Mouse (Mus musculus) neutrophil, adult 5-6 weeks (primary cell): ENCODE measurements around the gene Olfr1286. TPM values are rescaled to one million over a fixed set of nuclear protein-coding genes. Genes with fewer than 3 reads are reported as not detected.

Experiments
- ATAC-seq: fragments of 151-379, 151-347 bp; 2 replicates; pipeline ENCODE4 v1.8.0; 2017; ENCODE audit warnings: mild to moderate bottlenecking, moderate TSS enrichment; ENCODE audit not compliant: insufficient number of reproducible peaks, poor library complexity, low FRiP score, severe bottlenecking; ENCODE audit errors: extremely low read depth
- total RNA-seq: library from RNA; stranded (forward); fragments of 200-1000 nt; gene quantifications from 2 replicates; pipeline ENCODE4 v1.2.3, GENCODE M21; 2017

The Olfr1286 gene
- not detected in 2 replicates for total RNA-seq

DNA sequence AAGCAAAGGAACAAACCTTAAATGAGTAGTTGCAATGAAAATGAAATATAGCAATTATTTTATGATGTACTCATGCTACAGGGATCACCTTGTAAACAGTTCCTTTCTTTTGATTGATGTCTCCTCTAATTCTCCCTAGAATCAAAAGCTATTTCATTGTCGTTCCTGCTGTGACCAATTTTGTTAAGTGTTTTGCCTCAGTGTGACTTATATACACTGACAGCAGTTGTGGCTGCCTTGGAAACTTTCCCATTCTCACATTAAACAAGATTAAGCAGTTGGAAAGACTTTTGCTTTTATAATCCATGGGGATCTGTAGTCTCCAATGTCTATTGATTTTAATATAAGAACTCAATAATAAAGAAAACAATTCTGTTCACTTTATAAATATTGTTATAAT, at the start of gene Olfr1286:
Gene Olfr1286, minus strand, starts transcription at position 185 of the 400 bp plus-strand sequence.
- no peak for ATAC-seq

DNA sequence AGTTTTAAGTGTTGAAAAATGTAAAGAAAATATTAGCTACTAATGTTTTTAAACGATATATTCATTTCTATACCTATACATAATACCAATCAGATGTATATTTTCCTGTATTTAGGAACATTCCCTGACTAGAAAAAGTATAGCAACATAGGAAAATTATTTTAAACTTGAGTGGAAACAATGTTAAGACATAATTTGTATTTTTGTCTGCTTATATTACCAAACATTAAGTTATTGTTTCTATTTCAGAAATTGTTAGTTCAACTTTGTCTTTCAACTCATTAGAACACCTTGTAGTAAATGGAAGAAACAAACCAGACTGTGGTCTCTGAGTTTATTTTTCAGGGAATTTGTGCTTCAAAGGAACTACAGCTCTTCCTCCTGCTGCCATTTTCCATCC, 25.9 kb upstream of the Olfr1286 start, which contains the start of gene Olfr1287:
Gene Olfr1287, plus strand, starts transcription at position 301 of the 400 bp plus-strand sequence.
- ATAC-seq = no peak

DNA sequence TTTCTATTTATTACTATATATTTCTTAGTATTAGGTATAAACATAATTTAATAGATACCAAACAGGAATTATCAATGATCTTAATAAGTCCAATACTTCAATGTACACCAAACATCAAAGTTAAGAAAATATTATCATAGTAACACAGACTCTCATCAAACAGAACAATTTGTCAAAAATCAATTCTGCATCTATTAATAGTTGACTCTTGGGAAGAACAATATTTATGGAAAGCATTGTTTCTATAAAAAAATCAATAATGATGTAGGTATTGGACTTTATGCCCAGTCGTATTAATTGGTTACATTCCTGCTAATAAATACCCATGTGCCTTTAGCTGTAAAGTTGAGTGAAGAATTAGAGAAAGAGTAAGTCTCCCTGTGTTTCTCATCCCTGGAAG, 47.7 kb downstream of the Olfr1286 start, which contains the start of gene Olfr1284:
Gene Olfr1284, plus strand, starts transcription at position 301 of the 400 bp plus-strand sequence.
- ATAC-seq = no peak

Other genes starting within 250 kb of the Olfr1286 start
- gene 4930430A15Rik, start 193.5 kb downstream of the Olfr1286 start, total RNA-seq = not detected in 2 replicates
- gene Olfr1275, start 187.8 kb downstream of the Olfr1286 start, total RNA-seq = not detected in 2 replicates
- gene Olfr1276, start 168.6 kb downstream of the Olfr1286 start, total RNA-seq = not detected in 2 replicates
- 0.12 TPM in 1 of 2 replicates, not detected in the other for gene Olfr1277, start 149.0 kb downstream of the Olfr1286 start, total RNA-seq
- gene Olfr1278, start 133.0 kb downstream of the Olfr1286 start, total RNA-seq = 0.58 TPM in 1 of 2 replicates, not detected in the other
- not detected in 2 replicates for gene Olfr1279, start 122.5 kb downstream of the Olfr1286 start, total RNA-seq
- 0.12 TPM in 1 of 2 replicates, not detected in the other for gene Olfr1280, start 109.1 kb downstream of the Olfr1286 start, total RNA-seq
- not detected in 2 replicates for gene Olfr1281, start 96.6 kb downstream of the Olfr1286 start, total RNA-seq
- gene Olfr1282, start 87.0 kb downstream of the Olfr1286 start, total RNA-seq = not detected in 2 replicates
- not detected in 2 replicates for gene Olfr1283, start 56.3 kb downstream of the Olfr1286 start, total RNA-seq
- gene Olfr1284, start 47.6 kb downstream of the Olfr1286 start, total RNA-seq = not detected in 2 replicates
- not detected in 2 replicates for gene Olfr1287, start 26.0 kb upstream of the Olfr1286 start, total RNA-seq
- gene Olfr1288, start 51.0 kb upstream of the Olfr1286 start, total RNA-seq = not detected in 2 replicates
- gene Olfr1289, start 57.7 kb upstream of the Olfr1286 start, total RNA-seq = not detected in 2 replicates
- gene Olfr1290, start 70.7 kb upstream of the Olfr1286 start, total RNA-seq = not detected in 2 replicates
- gene Olfr1291-ps1, start 74.1 kb upstream of the Olfr1286 start, total RNA-seq = not detected in 2 replicates
- gene Olfr1293-ps, start 102.1 kb upstream of the Olfr1286 start, total RNA-seq = not detected in 2 replicates
- gene Olfr1294, start 117.2 kb upstream of the Olfr1286 start, total RNA-seq = not detected in 2 replicates
- 0.12 TPM in 1 of 2 replicates, not detected in the other for gene Olfr1295, start 146.6 kb upstream of the Olfr1286 start, total RNA-seq
- not detected in 2 replicates for gene Olfr1297, start 203.4 kb upstream of the Olfr1286 start, total RNA-seq
- gene Olfr1298, start 226.1 kb upstream of the Olfr1286 start, total RNA-seq = not detected in 2 replicates
- gene Olfr1299, start 238.3 kb upstream of the Olfr1286 start, total RNA-seq = not detected in 2 replicates